Mouse (Mus musculus): ENCODE data around the gene Prdm16. TPM values are rescaled to one million over a fixed set of nuclear protein-coding genes. Genes with fewer than 3 reads are reported as not detected.
A peak's percentile ranks its signal among the peaks of the same experiment; 100 is the strongest.

The Prdm16 gene
- 12.5 and 14.1 TPM in 2 replicates for polyA plus RNA-seq (2016; fragmentation: Nextera tagmentation; extraction: Ambion mirVana)

GRCm38 (mm10) chr4:154636721-154637311 is at the start of gene Prdm16:
Gene Prdm16, minus strand, starts transcription at chr4:154636873.
- peak; percentile 83 for DNase-seq (ENCODE audit: low spot score)
- Histone ChIP-seq H3K36me3 (no peaks in the 10 kb centered on the region), H3K9me3 (replicated peaks) (no peaks in the 10 kb centered on the region), H3K27ac (replicated peaks) (peak within 1 kb of the TSS; percentile 91), H3K4me3 (peak within 1 kb of the TSS; percentile 67), H3K4me1 (peaks cover 96% of the 10 kb centered on the region), H3K27me3 (ENCODE audit: low read depth, poor library complexity, severe bottlenecking) (peaks cover 99% of the 10 kb centered on the region)
- under 1% methylated on average over 47 of the region's 47 CpGs for WGBS

DNA sequence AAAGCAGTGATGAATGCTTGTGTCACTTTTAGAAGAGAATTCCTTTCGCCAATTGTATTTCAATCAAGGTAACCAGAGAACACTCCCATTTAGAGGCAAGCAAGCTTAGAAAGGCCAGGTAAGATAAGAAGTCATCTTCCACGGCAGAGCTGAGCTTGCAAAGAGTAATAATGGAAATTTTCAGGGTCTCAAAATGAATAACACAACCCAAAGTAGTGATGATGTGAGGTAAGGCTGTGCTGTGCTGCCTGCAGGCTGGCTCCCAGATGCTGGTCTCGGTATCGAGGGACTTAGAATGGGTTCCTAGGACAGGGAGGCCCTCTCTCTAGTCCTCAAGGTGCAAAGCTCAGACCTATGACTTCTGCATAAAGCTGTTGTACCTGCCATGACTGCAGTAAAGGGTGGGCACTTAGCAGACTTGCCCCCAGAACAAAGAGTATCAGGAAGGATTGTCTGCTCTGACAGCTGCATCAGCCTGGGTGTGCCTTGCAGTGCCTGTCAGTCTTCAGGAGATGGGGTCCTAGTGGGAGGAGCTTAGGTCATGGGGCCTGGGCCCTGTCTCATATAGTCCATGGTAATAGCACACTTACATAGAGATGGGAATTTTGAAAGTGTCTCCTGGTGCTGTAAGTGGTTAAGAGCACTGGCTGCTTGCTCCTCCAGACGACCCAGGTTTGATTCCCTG is 46.5 kb upstream of the Prdm16 start:
- H3K27ac ChIP-seq (replicated peaks), result no peak overlapping the region
- WGBS, result 83% methylated on average over 5 of the region's 5 CpGs
- no peaks in the 10 kb centered on the region for H3K36me3 ChIP-seq
- H3K9me3 ChIP-seq (replicated peaks), result no peaks in the 10 kb centered on the region; the same call in 1 of the 2 replicates
- peaks cover 25% of the 10 kb centered on the region for H3K27me3 ChIP-seq (ENCODE audit: low read depth, poor library complexity, severe bottlenecking)
- H3K4me1 ChIP-seq, result peaks cover 9% of the 10 kb centered on the region; the same call in 1 of the 2 replicates
- DNase-seq (ENCODE audit: low spot score), result no peak
- no peak overlapping the region for H3K4me3 ChIP-seq

GRCm38 (mm10) chr4:154682311-154682710 is 45.6 kb upstream of the Prdm16 start:
- H3K9me3 ChIP-seq (replicated peaks), result no peaks in the 10 kb centered on the region; the same call in 1 of the 2 replicates
- H3K36me3 ChIP-seq, result no peaks in the 10 kb centered on the region
- no peak for DNase-seq (ENCODE audit: low spot score)
- H3K4me3 ChIP-seq, result no peak overlapping the region
- WGBS, result 48% methylated on average over 14 of the region's 14 CpGs
- H3K27ac ChIP-seq (replicated peaks), result no peak overlapping the region
- peaks cover 28% of the 10 kb centered on the region for H3K27me3 ChIP-seq (ENCODE audit: low read depth, poor library complexity, severe bottlenecking)
- H3K4me1 ChIP-seq, result peaks cover 9% of the 10 kb centered on the region; the same call in 1 of the 2 replicates

DNA sequence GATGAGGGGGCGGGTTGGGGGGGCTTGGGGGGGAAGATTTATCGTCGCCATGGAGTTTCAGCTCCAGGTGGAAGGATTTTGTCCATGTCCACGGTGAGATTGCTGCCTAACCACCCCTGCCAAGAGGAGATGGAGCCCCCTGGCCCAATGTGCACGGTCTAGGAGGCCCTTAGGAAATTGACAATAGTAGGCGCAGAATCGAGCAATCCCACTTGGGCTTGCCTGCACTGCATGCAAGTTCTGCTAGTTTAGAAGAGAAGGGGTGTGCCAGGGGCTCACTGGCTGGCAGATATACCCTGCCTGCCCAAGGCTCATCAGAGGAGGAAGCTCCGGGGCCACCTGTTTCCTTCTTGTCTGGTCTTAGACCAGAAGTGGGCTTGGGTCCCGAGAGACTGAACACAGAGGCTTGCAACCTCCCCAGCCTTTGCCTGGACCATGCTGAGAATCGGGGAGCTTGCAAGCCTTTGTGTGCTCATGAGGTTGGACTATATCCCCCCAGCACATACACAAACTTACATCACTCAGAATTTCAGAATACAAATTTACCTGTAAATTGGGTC is 38.8 kb upstream of the Prdm16 start:
- H3K36me3 ChIP-seq, result no peaks in the 10 kb centered on the region
- no peaks in the 10 kb centered on the region; the same call in 1 of the 2 replicates for H3K9me3 ChIP-seq (replicated peaks)
- no peak overlapping the region for H3K27ac ChIP-seq (replicated peaks)
- no peak overlapping the region for H3K4me3 ChIP-seq
- H3K27me3 ChIP-seq (ENCODE audit: low read depth, poor library complexity, severe bottlenecking), result peaks cover 71% of the 10 kb centered on the region
- H3K4me1 ChIP-seq, result peaks cover 14% of the 10 kb centered on the region
- 75% methylated on average over 10 of the region's 10 CpGs for WGBS
- DNase-seq (ENCODE audit: low spot score), result no peak

GRCm38 (mm10) chr4:154674966-154675365 is 38.3 kb upstream of the Prdm16 start:
- 48% methylated on average over 15 of the region's 15 CpGs for WGBS
- H3K27me3 ChIP-seq (ENCODE audit: low read depth, poor library complexity, severe bottlenecking), result peaks cover 73% of the 10 kb centered on the region
- no peaks in the 10 kb centered on the region for H3K9me3 ChIP-seq (replicated peaks)
- peak overlapping the region; percentile 27; the same call in 1 of the 2 replicates for H3K4me3 ChIP-seq
- no peaks in the 10 kb centered on the region for H3K36me3 ChIP-seq
- peaks cover 14% of the 10 kb centered on the region for H3K4me1 ChIP-seq
- DNase-seq (ENCODE audit: low spot score), result no peak
- no peak overlapping the region for H3K27ac ChIP-seq (replicated peaks)

DNA sequence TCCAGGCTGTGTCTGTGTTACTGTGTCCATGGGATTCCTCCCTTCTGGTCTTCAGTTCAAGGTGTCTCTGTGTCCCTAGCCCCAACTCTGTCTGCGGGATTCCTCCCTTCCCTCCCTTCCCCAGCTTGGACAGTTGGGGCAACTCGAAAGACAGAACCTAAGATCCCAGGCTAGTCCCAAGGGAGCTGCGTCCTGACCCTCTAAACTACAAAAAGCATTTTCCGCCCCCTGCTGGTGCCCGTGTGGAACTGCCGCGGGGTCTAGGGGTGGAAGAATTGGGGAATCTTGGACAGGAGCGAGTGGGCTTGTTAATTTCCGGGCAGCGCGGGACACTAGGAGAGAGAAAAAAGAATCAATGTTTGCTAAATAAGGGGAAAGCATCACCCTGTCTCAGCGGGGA is 37.9 kb upstream of the Prdm16 start:
- H3K27ac ChIP-seq (replicated peaks), result no peak overlapping the region
- peaks cover 14% of the 10 kb centered on the region for H3K4me1 ChIP-seq
- WGBS, result under 1% methylated on average over 12 of the region's 12 CpGs
- H3K4me3 ChIP-seq, result peak overlapping the region; percentile 27; the same call in 1 of the 2 replicates
- H3K9me3 ChIP-seq (replicated peaks), result no peaks in the 10 kb centered on the region
- peaks cover 77% of the 10 kb centered on the region for H3K27me3 ChIP-seq (ENCODE audit: low read depth, poor library complexity, severe bottlenecking)
- H3K36me3 ChIP-seq, result no peaks in the 10 kb centered on the region
- peak; percentile 80 for DNase-seq (ENCODE audit: low spot score)

DNA sequence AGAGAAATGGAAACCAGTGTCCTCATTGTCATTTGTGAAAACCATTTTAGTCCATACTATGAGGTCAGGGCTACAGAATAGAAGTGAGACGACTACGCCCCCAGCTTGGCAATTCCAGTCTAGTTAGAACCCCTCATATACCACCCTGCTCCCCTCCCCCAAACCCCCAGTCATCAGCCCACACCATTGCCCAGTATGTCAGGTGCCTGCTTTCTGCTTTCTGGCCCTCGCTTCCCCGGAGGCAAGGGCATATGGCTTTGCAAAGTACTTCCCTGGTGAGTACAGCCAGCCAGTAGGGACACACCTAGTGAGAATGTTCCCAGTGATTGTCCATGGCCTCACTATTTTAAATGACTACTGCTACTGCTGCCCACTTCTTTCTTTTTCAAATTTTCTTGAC is 37.3 kb upstream of the Prdm16 start:
- Histone ChIP-seq H3K27me3 (ENCODE audit: low read depth, poor library complexity, severe bottlenecking) (peaks cover 79% of the 10 kb centered on the region), H3K4me1 (peaks cover 14% of the 10 kb centered on the region), H3K4me3 (no peak overlapping the region), H3K9me3 (replicated peaks) (no peaks in the 10 kb centered on the region), H3K27ac (replicated peaks) (no peak overlapping the region), H3K36me3 (no peaks in the 10 kb centered on the region)
- 84% methylated on average over 4 of the region's 4 CpGs for WGBS
- no peak for DNase-seq (ENCODE audit: low spot score)

- H3K27me3 ChIP-seq (ENCODE audit: low read depth, poor library complexity, severe bottlenecking), result peaks cover 62% of the 10 kb centered on the region
- WGBS, result 68% methylated on average over 1 of the region's 1 CpGs
- peaks cover 14% of the 10 kb centered on the region for H3K4me1 ChIP-seq
- no peaks in the 10 kb centered on the region for H3K9me3 ChIP-seq (replicated peaks)
- no peak overlapping the region for H3K4me3 ChIP-seq
- H3K27ac ChIP-seq (replicated peaks), result no peak overlapping the region
- no peak for DNase-seq (ENCODE audit: low spot score)
- no peaks in the 10 kb centered on the region for H3K36me3 ChIP-seq
These were observed 35.4 kb upstream of the Prdm16 start for GRCm38 (mm10) chr4:154672027-154672426.

DNA sequence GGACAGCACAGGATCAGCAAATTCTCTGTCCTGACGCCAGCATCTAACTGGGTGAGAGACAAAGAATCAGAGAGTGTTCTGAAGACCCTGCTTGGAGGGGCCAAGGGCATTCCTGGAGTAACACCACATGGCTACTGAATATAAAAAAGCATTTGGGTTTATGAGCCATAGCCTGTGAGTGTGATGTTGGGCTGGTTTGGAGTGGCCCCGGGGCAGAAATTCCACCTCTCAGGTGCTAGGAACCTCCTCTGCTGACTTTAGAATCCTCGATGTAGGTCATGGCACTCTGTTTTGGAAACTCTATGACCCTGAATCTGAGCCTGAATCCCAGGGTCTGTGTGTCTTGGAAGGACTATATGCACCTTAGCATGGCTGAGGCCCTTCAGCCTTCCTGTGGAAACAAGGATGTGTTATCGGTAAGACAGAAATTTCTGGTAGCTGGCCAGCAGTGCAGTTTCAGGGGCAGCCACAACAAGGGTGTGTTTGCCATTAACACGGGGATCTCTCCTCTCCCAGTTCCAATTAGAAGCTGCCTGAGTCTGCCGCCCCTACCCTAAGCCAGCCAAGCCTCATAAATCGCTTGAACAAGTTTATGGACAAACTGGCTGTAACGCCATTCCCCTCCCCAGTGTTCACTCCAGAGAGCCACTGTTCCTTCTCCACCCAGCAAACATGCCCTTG is 34.7 kb upstream of the Prdm16 start:
- Histone ChIP-seq H3K9me3 (replicated peaks) (no peaks in the 10 kb centered on the region), H3K4me3 (no peak overlapping the region), H3K4me1 (peaks cover 14% of the 10 kb centered on the region), H3K36me3 (no peaks in the 10 kb centered on the region), H3K27ac (replicated peaks) (no peak overlapping the region), H3K27me3 (ENCODE audit: low read depth, poor library complexity, severe bottlenecking) (peaks cover 60% of the 10 kb centered on the region)
- WGBS, result 82% methylated on average over 8 of the region's 8 CpGs
- no peak for DNase-seq (ENCODE audit: low spot score)

DNA sequence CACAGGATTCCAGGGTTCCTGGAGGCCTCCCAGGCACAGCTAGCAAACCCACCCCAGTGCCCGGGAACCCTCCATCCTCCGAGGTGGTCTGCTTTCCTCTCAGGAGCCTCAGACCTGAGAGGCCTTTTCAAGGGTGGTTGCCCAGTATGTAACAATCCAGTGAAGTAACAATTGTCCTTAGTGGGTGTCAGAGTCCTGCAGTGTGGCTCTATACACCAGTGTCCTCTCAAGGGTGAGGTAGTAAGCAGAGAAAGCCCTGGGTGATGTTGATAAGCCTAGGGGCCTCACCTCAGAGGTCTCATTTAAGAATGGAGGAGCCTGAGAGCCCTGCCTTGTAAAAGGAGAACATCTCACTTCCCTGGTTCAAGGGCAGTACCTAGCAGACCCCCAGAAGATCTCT is 31.1 kb upstream of the Prdm16 start, which contains the start of gene Actrt2:
Gene Actrt2 (minus strand): TSS at position 101 of the 400 bp plus-strand sequence.
- WGBS, result 91% methylated on average over 2 of the region's 2 CpGs
- H3K9me3 ChIP-seq (replicated peaks), result no peaks in the 10 kb centered on the region
- DNase-seq (ENCODE audit: low spot score), result no peak
- H3K4me1 ChIP-seq, result peaks cover 5% of the 10 kb centered on the region; the same call in 1 of the 2 replicates
- no peak within 1 kb of the TSS for H3K4me3 ChIP-seq
- no peak within 1 kb of the TSS; the same call in 1 of the 2 replicates for H3K27ac ChIP-seq (replicated peaks)
- H3K27me3 ChIP-seq (ENCODE audit: low read depth, poor library complexity, severe bottlenecking), result peaks cover 49% of the 10 kb centered on the region
- H3K36me3 ChIP-seq, result no peaks in the 10 kb centered on the region

DNA sequence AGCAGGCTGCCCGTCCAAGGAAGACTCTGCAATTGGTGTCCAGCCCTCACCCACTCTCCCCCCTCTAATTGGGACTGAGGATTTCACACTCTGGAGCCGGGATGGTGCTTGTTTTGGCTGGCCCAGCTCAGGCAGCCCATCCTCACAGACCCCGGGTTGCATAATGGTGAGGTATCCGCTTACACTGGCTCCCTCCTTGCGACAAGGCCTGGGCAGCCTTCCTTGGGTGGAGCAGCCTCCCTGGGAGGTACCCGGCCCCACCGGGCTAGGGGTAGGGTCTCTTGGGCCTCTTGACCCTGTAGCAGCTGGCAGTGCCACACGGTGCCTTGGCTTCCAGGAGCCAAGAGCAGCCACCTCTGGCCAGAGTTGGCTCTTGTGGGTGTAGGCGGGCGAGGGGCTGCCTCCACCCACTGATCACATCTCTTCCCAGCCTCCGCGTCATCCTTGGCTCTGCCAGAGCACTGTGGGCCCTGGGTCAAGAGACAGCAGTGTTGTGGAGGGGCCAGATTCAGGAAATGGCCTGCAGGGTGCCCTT is 26.1 kb upstream of the Prdm16 start:
- Histone ChIP-seq H3K27ac (replicated peaks) (peak overlapping the region; percentile 38; the same call in 1 of the 2 replicates), H3K27me3 (ENCODE audit: low read depth, poor library complexity, severe bottlenecking) (peaks cover 64% of the 10 kb centered on the region), H3K9me3 (replicated peaks) (no peaks in the 10 kb centered on the region), H3K36me3 (no peaks in the 10 kb centered on the region), H3K4me1 (peaks cover 29% of the 10 kb centered on the region), H3K4me3 (no peak overlapping the region)
- WGBS, result 58% methylated on average over 12 of the region's 12 CpGs
- no peak for DNase-seq (ENCODE audit: low spot score)

- WGBS, result 69% methylated on average over 6 of the region's 6 CpGs
- no peaks in the 10 kb centered on the region for H3K9me3 ChIP-seq (replicated peaks)
- H3K27ac ChIP-seq (replicated peaks), result no peak overlapping the region
- peaks cover 29% of the 10 kb centered on the region for H3K4me1 ChIP-seq
- no peak for DNase-seq (ENCODE audit: low spot score)
- H3K36me3 ChIP-seq, result no peaks in the 10 kb centered on the region
- H3K27me3 ChIP-seq (ENCODE audit: low read depth, poor library complexity, severe bottlenecking), result peaks cover 62% of the 10 kb centered on the region
- no peak overlapping the region for H3K4me3 ChIP-seq
These were observed 24.6 kb upstream of the Prdm16 start for GRCm38 (mm10) chr4:154661256-154661655.

Measured in midbrain, embryonic 10.5 days (tissue).